Mouse (Mus musculus) bone marrow, adult 2 months (tissue): Measurements from ENCODE around the gene Tet1.

Experiments used
- CTCF ChIP-seq: fragments of 200-500 bp; IDR thresholded peaks from 2 replicates; pipeline ENCODE4 v1.5.1; 2011; ENCODE audit warnings: low read length, control low read depth; ENCODE audit not compliant: control insufficient read depth, insufficient read depth
- POLR2A ChIP-seq: fragments of 200-500 bp; IDR thresholded peaks from 2 replicates; pipeline ENCODE4 v1.6.1; 2011; ENCODE audit warnings: low read depth, mild to moderate bottlenecking, control low read depth, low read length, borderline replicate concordance; ENCODE audit not compliant: control insufficient read depth

DNA sequence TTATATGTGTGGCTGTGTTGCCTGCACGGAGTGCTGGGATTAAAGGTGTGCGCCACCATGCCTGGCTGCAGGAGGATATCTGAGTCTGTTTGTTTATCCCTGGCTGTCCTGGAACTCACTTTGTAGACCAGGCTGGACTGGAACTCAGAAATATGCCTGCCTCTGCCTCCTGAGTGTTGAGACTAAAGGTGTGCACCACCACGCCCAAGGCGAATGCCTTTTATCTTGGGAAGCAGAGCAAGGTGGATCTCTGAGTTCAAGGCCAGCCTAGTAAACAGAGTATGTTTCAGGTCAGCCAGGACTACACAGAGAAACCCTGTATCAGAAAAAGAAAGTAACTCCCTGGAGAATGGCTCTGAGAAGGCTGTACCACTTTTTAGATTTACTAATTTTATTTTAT is 8.7 kb downstream of the Tet1 start:
- no peak for TF ChIP-seq CTCF
- no peak for TF ChIP-seq POLR2A
